15 mouse cellular contexts compared by ENCODE assay signal in the genomic region with DNA sequence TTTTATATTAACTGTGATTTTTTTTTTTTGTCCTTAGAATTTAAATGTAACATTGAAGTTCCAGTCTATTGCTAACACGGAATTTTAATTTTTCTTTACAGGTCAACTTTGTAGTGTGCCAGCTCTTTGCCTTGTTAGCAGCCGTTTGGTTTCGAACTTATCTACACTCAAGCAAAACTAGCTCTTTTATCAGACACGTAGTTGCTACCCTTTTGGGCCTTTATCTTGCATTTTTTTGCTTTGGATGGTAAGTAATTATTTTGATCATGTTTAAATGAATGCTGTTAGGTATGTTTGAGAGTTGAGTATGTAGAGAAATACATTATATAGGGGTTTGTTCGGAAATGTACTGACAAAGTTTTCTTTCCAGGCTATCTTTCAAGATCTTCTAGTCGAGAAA. TPM values are rescaled to one million over a fixed set of nuclear protein-coding genes. Genes with fewer than 3 reads are reported as not detected.
"Had no signal": no experiment of that assay in that cellular context is flagged by ENCODE, and none has a peak within 500 bp of the region (broad histone marks: within the 10 kb centered on the region; RNA-seq: fewer than 3 reads in every experiment).

No protein-coding gene starts in this region.

- H3K9me3 ChIP-seq: lung, embryonic 15.5 days; megakaryocyte, embryonic 14.5 days; midbrain, embryonic 13.5 days; midbrain, embryonic 15.5 days; neural tube, embryonic 12.5 days; stomach, embryonic 15.5 days had no signal

- H3K27me3 ChIP-seq: lung, embryonic 15.5 days; midbrain, embryonic 13.5 days; midbrain, embryonic 15.5 days; neural tube, embryonic 12.5 days; stomach, embryonic 15.5 days had no signal

- H3K9ac ChIP-seq: lung, embryonic 15.5 days; midbrain, embryonic 13.5 days; midbrain, embryonic 15.5 days; neural tube, embryonic 12.5 days; stomach, embryonic 15.5 days had no signal

- H3K27ac ChIP-seq: macrophage; midbrain, embryonic 13.5 days; midbrain, embryonic 15.5 days; neural tube, embryonic 12.5 days had no signal

- H3K4me2 ChIP-seq: midbrain, embryonic 11.5 days; midbrain, embryonic 13.5 days; midbrain, embryonic 15.5 days; neural tube, embryonic 12.5 days had no signal

- H3K4me3 ChIP-seq: lung, embryonic 15.5 days; megakaryocyte, embryonic 14.5 days; midbrain, embryonic 13.5 days; midbrain, embryonic 15.5 days; neural tube, embryonic 12.5 days; stomach, embryonic 15.5 days had no signal

- H3K36me3 ChIP-seq: stomach, embryonic 15.5 days had no signal

- DNase-seq: lung, adult 2 months; lung, postnatal 14 days; lung, postnatal 36 days; right cerebral cortex, postnatal 14 days; thymus, adult 2 months; thymus, postnatal 25 days; thymus, postnatal 4 days had no signal

RNA-seq across cellular contexts. Expression of a gene that starts 47.4 kb away (rescaled TPM):
- polyA plus RNA-seq: macrophage had no signal
